Mouse (Mus musculus) myocyte (in vitro differentiated cells): ENCODE measurements at regions not wholly inside any gene's neighbourhood (a gene's known extent, or its start where the extent isn't known, plus 50 kb on each side); places are given as distances from the start of the nearest gene placed in this dataset.

Experiments used
- E2F4 ChIP-seq: IDR thresholded peaks from one replicate; pipeline ENCODE4 v1.6.1; 2011; ENCODE audit warnings: mild to moderate bottlenecking, control low read depth, moderate library complexity; ENCODE audit not compliant: insufficient read depth
- POLR2A ChIP-seq: IDR thresholded peaks from one replicate; pipeline ENCODE4 v1.6.1; 2011; ENCODE audit warnings: low read depth, mild to moderate bottlenecking, control low read depth, moderate library complexity; ENCODE audit not compliant: insufficient read length
- POLR2AphosphoS2 ChIP-seq: IDR thresholded peaks from one replicate; pipeline ENCODE4 v1.6.1; 2011; ENCODE audit warnings: low read depth, control low read depth; ENCODE audit not compliant: insufficient read length
- TCF12 ChIP-seq: IDR thresholded peaks from one replicate; pipeline ENCODE4 v1.6.1; 2011; ENCODE audit warnings: mild to moderate bottlenecking, control low read depth; ENCODE audit not compliant: poor library complexity, insufficient read depth, severe bottlenecking
- USF1 ChIP-seq: IDR thresholded peaks from one replicate; pipeline ENCODE4 v1.6.1; 2011; ENCODE audit warnings: low read depth, mild to moderate bottlenecking, control low read depth, moderate library complexity

- TF ChIP-seq USF1 (no peak), POLR2A (no peak), E2F4 (no peak), TCF12 (no peak), POLR2AphosphoS2 (no peak)
Measured at GRCm38 (mm10) chr17:59848853-59849252, 835.7 kb upstream of the Nudt12 start.
